Mouse (Mus musculus): ENCODE results near the gene Zmat1. TPM values are rescaled to one million over a fixed set of nuclear protein-coding genes. Genes with fewer than 3 reads are reported as not detected.
A peak's percentile ranks its signal among the peaks of the same experiment; 100 is the strongest.
"Not testable (repeated sequence)": the region's sequence is repeated elsewhere in the genome, so short reads cannot be mapped to it uniquely, and the experiment has no call there.

Zmat1 gene
- total RNA-seq (2014; rRNA removed) (2.0 and 4.2 TPM in 2 replicates), polyA plus RNA-seq (2015; fragmentation: Nextera tagmentation; extraction: Ambion mirVana) (9.5 and 9.7 TPM in 2 replicates)

DNA sequence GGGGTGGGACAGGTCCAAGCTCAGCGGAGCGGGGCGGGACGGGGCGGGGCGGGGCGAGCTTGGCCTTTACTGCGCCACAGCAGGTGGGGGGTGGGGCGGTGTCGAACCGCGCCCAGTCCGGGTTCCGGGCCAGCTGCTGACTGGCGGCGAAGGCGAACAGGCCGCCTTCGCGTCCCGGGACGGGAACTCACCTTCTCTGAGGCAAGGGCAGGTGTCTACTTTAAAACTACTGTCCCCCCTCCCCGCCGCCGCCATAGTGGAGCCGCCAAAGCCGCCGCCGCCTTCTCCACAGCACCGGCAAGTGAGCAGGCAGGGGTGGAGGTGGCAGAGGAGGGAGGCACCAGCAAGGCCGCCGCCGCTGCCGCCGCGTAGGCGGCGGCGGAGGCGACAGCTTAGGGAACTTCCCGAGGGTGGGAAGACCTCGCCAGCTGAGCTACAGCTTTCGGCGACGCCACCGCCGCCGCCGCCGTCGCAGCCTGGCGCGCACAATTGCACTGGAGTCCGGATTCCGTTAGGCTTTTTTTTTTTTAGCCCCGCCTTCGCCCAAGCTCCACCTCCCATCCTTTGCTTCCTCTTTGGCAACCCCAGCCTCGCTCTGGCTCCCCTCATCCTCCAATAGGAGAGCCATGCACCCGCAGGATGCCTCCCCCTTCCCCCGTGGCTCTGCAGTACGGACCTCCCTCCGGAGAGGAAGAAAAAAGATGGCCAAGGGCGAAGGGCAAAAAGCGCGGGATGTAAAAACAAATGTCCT, at the start of gene Zmat1:
TSS of gene Zmat1 (minus strand) at position 490 of the 751 bp plus-strand sequence.
- Histone ChIP-seq H3K9ac (replicated peaks; ENCODE audit: low read length, poor library complexity, severe bottlenecking) (peak within 1 kb of the TSS; percentile 81), H3K4me3 (ENCODE audit: low read depth, low read length) (peak within 1 kb of the TSS; percentile 50), H3K9me3 (ENCODE audit: low read length) (no peaks in the 10 kb centered on the region), H3K27ac (ENCODE audit: low read depth, low read length) (peak within 1 kb of the TSS; percentile 89), H3K36me3 (ENCODE audit: insufficient read depth, low read length) (no peaks in the 10 kb centered on the region), H3K4me2 (ENCODE audit: low read depth, low read length, poor library complexity, severe bottlenecking) (peak within 1 kb of the TSS; percentile 46), H3K27me3 (ENCODE audit: insufficient read depth, low read length) (no peaks in the 10 kb centered on the region; the same call in 1 of the 2 replicates), H3K4me1 (ENCODE audit: insufficient read depth, low read length) (no peaks in the 10 kb centered on the region)
- DNase-seq (ENCODE audit: low spot score) (peak; percentile 93), ATAC-seq (ENCODE audit: low FRiP score) (peak; percentile 100)
- WGBS: 37% methylated on average over 36 of the region's 65 CpGs
- no peak for TF ChIP-seq CTCF (IDR thresholded peaks at IDR 0.05)

- not testable (repeated sequence) for H3K27me3 ChIP-seq (ENCODE audit: insufficient read depth, low read length); H3K36me3 ChIP-seq (ENCODE audit: insufficient read depth, low read length); ATAC-seq (ENCODE audit: low FRiP score); H3K9ac ChIP-seq (replicated peaks; ENCODE audit: low read length, poor library complexity, severe bottlenecking); DNase-seq (ENCODE audit: low spot score); H3K4me2 ChIP-seq (ENCODE audit: low read depth, low read length, poor library complexity, severe bottlenecking); H3K9me3 ChIP-seq (ENCODE audit: low read length); H3K4me3 ChIP-seq (ENCODE audit: low read depth, low read length); H3K27ac ChIP-seq (ENCODE audit: low read depth, low read length); H3K4me1 ChIP-seq (ENCODE audit: insufficient read depth, low read length)
- WGBS: 72% methylated on average over 1 of the region's 1 CpGs
Measured at GRCm38 (mm10) chrX:135053939-135054338, 44.9 kb upstream of the Zmat1 start.

DNA sequence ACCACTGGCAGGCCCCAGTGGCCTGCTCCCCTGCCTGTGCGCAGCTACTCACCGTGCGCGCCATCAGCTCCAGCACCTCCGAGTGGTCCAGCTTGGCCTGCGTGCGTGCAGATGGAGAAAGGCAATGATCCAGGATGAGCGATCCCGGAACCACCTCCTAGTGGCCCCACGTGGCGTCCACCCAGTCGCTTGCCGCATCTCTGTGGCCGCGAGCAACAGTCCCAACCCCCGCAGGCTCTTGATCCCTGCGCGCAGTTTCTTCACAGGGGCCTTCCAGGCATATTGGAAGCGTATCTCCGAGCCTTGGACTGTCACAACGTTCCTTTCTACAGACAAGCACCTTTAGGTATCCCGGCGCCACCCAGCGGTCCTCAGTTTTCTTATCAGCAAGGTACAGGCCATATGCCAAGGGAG, 27.0 kb upstream of the Zmat1 start:
- Histone ChIP-seq H3K9ac (replicated peaks; ENCODE audit: low read length, poor library complexity, severe bottlenecking) (peak overlapping the region; percentile 65), H3K27ac (ENCODE audit: low read depth, low read length) (peak overlapping the region; percentile 47), H3K27me3 (ENCODE audit: insufficient read depth, low read length) (no peaks in the 10 kb centered on the region), H3K4me2 (ENCODE audit: low read depth, low read length, poor library complexity, severe bottlenecking) (peak overlapping the region; percentile 45), H3K4me1 (ENCODE audit: insufficient read depth, low read length) (no peaks in the 10 kb centered on the region), H3K9me3 (ENCODE audit: low read length) (no peaks in the 10 kb centered on the region), H3K4me3 (ENCODE audit: low read depth, low read length) (peak overlapping the region; percentile 41), H3K36me3 (ENCODE audit: insufficient read depth, low read length) (no peaks in the 10 kb centered on the region)
- 22% methylated on average over 24 of the region's 24 CpGs for WGBS
- peak; percentile 54 for TF ChIP-seq CTCF (IDR thresholded peaks at IDR 0.05)
- ATAC-seq (ENCODE audit: low FRiP score) (peak; percentile 77), DNase-seq (ENCODE audit: low spot score) (peak; percentile 65)

DNA sequence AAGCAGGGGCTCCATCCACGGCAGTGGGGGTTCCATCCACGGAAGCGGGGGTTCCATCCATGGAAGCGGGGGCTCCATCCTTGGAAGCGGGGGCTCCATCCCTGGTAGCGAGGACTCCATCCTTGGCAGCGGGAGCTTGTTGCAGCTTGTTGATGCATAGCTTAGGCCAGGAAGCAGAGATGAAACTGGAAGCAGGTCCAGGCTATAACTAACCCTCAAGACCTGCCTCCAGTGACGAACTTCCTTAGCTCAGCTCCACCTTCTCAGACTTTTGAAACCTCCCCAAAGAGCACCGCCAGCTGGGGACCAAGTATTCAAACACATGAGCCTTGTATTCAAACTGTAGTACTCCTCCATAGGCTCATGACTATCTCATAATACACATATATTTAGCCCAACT, 16.1 kb upstream of the Zmat1 start:
- no peaks in the 10 kb centered on the region for H3K4me1 ChIP-seq (ENCODE audit: insufficient read depth, low read length)
- no peak overlapping the region for H3K4me2 ChIP-seq (ENCODE audit: low read depth, low read length, poor library complexity, severe bottlenecking)
- DNase-seq (ENCODE audit: low spot score) (no peak), ATAC-seq (ENCODE audit: low FRiP score) (no peak)
- H3K27ac ChIP-seq (ENCODE audit: low read depth, low read length): no peak overlapping the region
- TF ChIP-seq CTCF (IDR thresholded peaks at IDR 0.05): no peak
- no peaks in the 10 kb centered on the region for H3K9me3 ChIP-seq (ENCODE audit: low read length)
- no peaks in the 10 kb centered on the region for H3K36me3 ChIP-seq (ENCODE audit: insufficient read depth, low read length)
- 78% methylated on average over 9 of the region's 9 CpGs for WGBS
- no peak overlapping the region for H3K9ac ChIP-seq (replicated peaks; ENCODE audit: low read length, poor library complexity, severe bottlenecking)
- H3K4me3 ChIP-seq (ENCODE audit: low read depth, low read length): no peak overlapping the region
- peaks cover 4% of the 10 kb centered on the region; the same call in 1 of the 2 replicates for H3K27me3 ChIP-seq (ENCODE audit: insufficient read depth, low read length)

DNA sequence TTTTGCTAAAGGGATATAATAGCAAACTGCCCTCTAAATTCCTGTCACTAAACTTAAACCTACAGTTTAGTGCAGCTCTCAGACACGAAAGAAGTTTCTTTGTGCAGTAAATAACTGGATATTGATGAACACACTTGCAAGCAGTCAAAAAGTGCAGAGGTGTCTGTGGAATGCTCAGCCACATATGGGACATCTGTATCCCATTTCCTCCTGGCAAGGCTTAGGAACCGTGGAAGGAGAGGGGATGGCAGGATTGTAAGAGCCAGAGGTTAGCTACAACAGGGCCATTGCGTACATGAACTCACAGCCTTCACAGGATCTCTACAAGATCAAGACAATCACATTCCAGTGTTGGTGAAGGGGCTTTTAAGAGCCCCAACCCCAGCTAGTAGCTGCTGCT, 2.4 kb upstream of the Zmat1 start:
- Histone ChIP-seq H3K4me2 (ENCODE audit: low read depth, low read length, poor library complexity, severe bottlenecking) (no peak overlapping the region), H3K27me3 (ENCODE audit: insufficient read depth, low read length) (no peaks in the 10 kb centered on the region; the same call in 1 of the 2 replicates), H3K9me3 (ENCODE audit: low read length) (no peaks in the 10 kb centered on the region), H3K9ac (replicated peaks; ENCODE audit: low read length, poor library complexity, severe bottlenecking) (no peak overlapping the region), H3K4me1 (ENCODE audit: insufficient read depth, low read length) (no peaks in the 10 kb centered on the region), H3K4me3 (ENCODE audit: low read depth, low read length) (no peak overlapping the region), H3K27ac (ENCODE audit: low read depth, low read length) (no peak overlapping the region), H3K36me3 (ENCODE audit: insufficient read depth, low read length) (no peaks in the 10 kb centered on the region)
- no peak for TF ChIP-seq CTCF (IDR thresholded peaks at IDR 0.05)
- 67% methylated on average over 3 of the region's 3 CpGs for WGBS
- DNase-seq (ENCODE audit: low spot score): no peak
- no peak for ATAC-seq (ENCODE audit: low FRiP score)

GRCm38 (mm10) chrX:135009471-135009815, 434 bp upstream of the Zmat1 start:
- H3K27me3 ChIP-seq (ENCODE audit: insufficient read depth, low read length): no peaks in the 10 kb centered on the region; the same call in 1 of the 2 replicates
- 28% methylated on average over 6 of the region's 6 CpGs for WGBS

More at GRCm38 (mm10) chrX:135009471-135009815, 434 bp upstream of the Zmat1 start:
- no peak for TF ChIP-seq CTCF (IDR thresholded peaks at IDR 0.05)
- Histone ChIP-seq H3K4me2 (ENCODE audit: low read depth, low read length, poor library complexity, severe bottlenecking) (peak overlapping the region; percentile 29), H3K9me3 (ENCODE audit: low read length) (no peaks in the 10 kb centered on the region), H3K36me3 (ENCODE audit: insufficient read depth, low read length) (no peaks in the 10 kb centered on the region), H3K4me1 (ENCODE audit: insufficient read depth, low read length) (no peaks in the 10 kb centered on the region), H3K27ac (ENCODE audit: low read depth, low read length) (peak overlapping the region; percentile 89; the same call in 1 of the 2 replicates), H3K4me3 (ENCODE audit: low read depth, low read length) (peak overlapping the region; percentile 50), H3K9ac (replicated peaks; ENCODE audit: low read length, poor library complexity, severe bottlenecking) (no peak overlapping the region)
- DNase-seq (ENCODE audit: low spot score) (no peak), ATAC-seq (ENCODE audit: low FRiP score) (no peak; the same call in 1 of the 2 replicates)
